Mouse (Mus musculus): ENCODE measurements around the gene Gm17087. TPM values are rescaled to one million over a fixed set of nuclear protein-coding genes. Genes with fewer than 3 reads are reported as not detected.

Gm17087 gene
- total and polyA plus RNA-seq, 3 experiments = not detected

DNA sequence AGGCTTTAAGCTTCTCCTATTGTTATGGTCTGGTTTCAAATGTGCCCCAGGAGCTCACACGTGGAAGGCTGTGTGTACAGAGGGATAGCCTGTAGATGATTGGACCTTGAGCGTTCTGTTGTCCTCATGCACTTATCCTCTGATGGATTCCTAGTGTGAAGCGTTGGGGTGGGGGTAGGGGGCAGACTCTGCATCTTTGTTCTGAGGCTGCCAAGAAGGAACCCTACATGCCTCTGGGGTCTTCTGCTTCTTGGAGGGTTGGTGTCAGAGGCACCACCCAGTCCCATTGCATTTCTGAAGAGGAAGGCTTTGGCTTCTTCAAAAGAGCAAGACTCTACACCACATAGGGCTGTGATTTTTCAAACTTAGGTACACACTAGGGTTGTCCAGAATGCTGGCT is 13.1 kb downstream of the Gm17087 start:
- peaks cover 1% of the 10 kb centered on the region; the same call in 1 of the 2 replicates for H3K27me3 ChIP-seq (ENCODE audit: control insufficient read depth, insufficient read depth, low read length)
- no peak overlapping the region for H3K27ac ChIP-seq
- DNase-seq = no peak
- intact Hi-C loops (cut with DNase I) = no loop called here
- no peaks in the 10 kb centered on the region for H3K4me1 ChIP-seq (ENCODE audit: control insufficient read depth, insufficient read depth, low read length)
- no peak overlapping the region for H3K9ac ChIP-seq (ENCODE audit: low read depth, low read length)
- TF ChIP-seq EP300 (IDR thresholded peaks at IDR 0.05; ENCODE audit: insufficient read depth, low read depth, low read length) = no peak
- no peak for TF ChIP-seq POLR2A (IDR thresholded peaks at IDR 0.05; ENCODE audit: insufficient read depth, low read depth, low read length)
- no peak for TF ChIP-seq CTCF (IDR thresholded peaks at IDR 0.05)
- WGBS = 79% methylated on average over 3 of the region's 3 CpGs
- H3K36me3 ChIP-seq (ENCODE audit: control insufficient read depth, insufficient read depth, low read length) = no peaks in the 10 kb centered on the region
- no peak overlapping the region for H3K4me3 ChIP-seq
- H3K79me2 ChIP-seq (replicated peaks; ENCODE audit: control insufficient read depth, insufficient read depth, low read length) = no peaks in the 10 kb centered on the region

DNA sequence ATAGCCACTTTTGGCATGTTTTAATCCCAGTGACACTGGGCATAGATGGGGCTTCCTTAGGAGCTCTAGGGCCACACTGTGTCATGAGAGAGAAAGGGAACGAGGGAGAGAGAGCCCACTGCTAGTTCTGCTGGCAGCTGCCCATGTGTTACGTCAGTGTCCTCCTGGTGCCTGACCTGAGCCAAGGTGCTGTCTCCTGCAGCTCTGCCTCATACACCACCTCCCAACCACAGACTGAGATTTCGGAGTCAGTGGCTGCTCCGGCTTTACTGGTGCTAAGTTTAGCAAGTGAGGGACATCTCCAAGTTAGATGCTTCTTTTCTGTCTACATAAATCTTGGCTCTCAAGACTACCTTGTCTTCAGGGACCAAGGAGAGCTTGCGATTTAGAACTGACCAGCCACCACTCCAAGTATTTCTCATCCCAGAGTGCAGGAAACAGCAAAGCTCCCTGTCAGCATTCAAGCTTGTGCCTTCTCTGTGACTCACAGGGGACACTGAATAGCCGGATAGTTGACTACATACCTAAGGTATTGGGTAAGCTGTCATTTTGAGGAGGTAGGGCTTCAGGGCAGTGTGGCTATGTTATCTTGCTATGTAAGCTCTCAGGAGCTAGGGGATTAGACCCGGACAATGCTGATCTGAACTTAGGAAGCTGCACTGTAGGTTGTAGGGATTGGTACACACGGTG is 14.3 kb downstream of the Gm17087 start:
- 19% methylated on average over 8 of the region's 8 CpGs for WGBS

DNA sequence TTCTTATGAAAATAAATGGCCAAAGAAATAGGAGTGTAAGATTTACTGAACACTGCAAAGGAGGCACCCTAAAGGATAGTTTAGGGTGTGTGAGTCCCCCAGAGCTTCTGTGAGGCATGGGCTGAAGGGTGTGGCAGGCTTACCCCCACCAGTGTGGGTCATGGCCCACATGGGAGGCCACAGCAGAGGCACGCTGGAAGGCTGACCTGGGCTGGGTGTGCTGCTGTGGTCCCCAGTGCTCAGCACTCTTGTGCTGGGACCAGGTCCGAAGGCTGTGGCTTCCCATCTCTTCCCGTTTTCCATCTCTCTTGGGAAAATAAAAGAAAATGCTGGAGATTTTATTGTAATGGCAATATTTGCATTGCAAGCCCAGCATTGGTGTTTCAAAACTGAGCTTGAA is 15.1 kb downstream of the Gm17087 start:
- Histone ChIP-seq H3K79me2 (replicated peaks; ENCODE audit: control insufficient read depth, insufficient read depth, low read length) (no peaks in the 10 kb centered on the region), H3K36me3 (ENCODE audit: control insufficient read depth, insufficient read depth, low read length) (no peaks in the 10 kb centered on the region), H3K9ac (ENCODE audit: low read depth, low read length) (no peak overlapping the region), H3K27me3 (ENCODE audit: control insufficient read depth, insufficient read depth, low read length) (peaks cover 1% of the 10 kb centered on the region; the same call in 1 of the 2 replicates), H3K27ac (no peak overlapping the region), H3K4me3 (no peak overlapping the region), H3K4me1 (ENCODE audit: control insufficient read depth, insufficient read depth, low read length) (no peaks in the 10 kb centered on the region)
- TF ChIP-seq CTCF (IDR thresholded peaks at IDR 0.05) (no peak), POLR2A (IDR thresholded peaks at IDR 0.05; ENCODE audit: insufficient read depth, low read depth, low read length) (no peak), EP300 (IDR thresholded peaks at IDR 0.05; ENCODE audit: insufficient read depth, low read depth, low read length) (no peak)
- no peak for DNase-seq
- intact Hi-C loops (cut with DNase I) = no loop called here
- WGBS = 58% methylated on average over 3 of the region's 3 CpGs

More for the DNA sequence above, 14.3 kb downstream of the Gm17087 start:
- H3K4me3 ChIP-seq = no peak overlapping the region
- intact Hi-C loops (cut with DNase I) = no loop called here
- no peak overlapping the region for H3K27ac ChIP-seq
- H3K27me3 ChIP-seq (ENCODE audit: control insufficient read depth, insufficient read depth, low read length) = peaks cover 1% of the 10 kb centered on the region; the same call in 1 of the 2 replicates
- TF ChIP-seq EP300 (IDR thresholded peaks at IDR 0.05; ENCODE audit: insufficient read depth, low read depth, low read length) (no peak), CTCF (IDR thresholded peaks at IDR 0.05) (no peak), POLR2A (IDR thresholded peaks at IDR 0.05; ENCODE audit: insufficient read depth, low read depth, low read length) (no peak)
- H3K79me2 ChIP-seq (replicated peaks; ENCODE audit: control insufficient read depth, insufficient read depth, low read length) = no peaks in the 10 kb centered on the region
- H3K9ac ChIP-seq (ENCODE audit: low read depth, low read length) = no peak overlapping the region
- no peaks in the 10 kb centered on the region for H3K4me1 ChIP-seq (ENCODE audit: control insufficient read depth, insufficient read depth, low read length)
- H3K36me3 ChIP-seq (ENCODE audit: control insufficient read depth, insufficient read depth, low read length) = no peaks in the 10 kb centered on the region
- DNase-seq = peak in 1 of 2 experiments; percentile 12

DNA sequence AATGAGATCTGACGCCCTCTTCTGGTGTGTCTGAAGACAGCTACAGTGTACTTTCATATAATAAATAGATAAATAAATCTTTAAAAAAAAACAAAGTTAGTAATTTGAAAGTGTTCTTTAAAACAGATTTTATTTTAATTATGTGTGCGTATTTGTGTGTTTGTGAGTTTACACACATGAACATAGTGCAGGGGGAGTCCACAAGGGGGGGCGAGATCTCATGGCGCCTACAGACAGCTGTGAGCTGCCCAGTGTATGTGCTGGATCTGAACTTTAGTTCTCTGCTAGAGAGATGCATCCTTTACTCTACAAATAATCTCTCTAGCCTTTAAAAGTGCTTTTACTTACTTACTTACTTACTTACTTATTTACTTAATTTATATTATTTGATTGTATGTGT is 18.0 kb downstream of the Gm17087 start:
- DNase-seq = no peak
- 79% methylated on average over 4 of the region's 4 CpGs for WGBS
- Histone ChIP-seq H3K27ac (no peak overlapping the region), H3K79me2 (replicated peaks; ENCODE audit: control insufficient read depth, insufficient read depth, low read length) (no peaks in the 10 kb centered on the region), H3K4me1 (ENCODE audit: control insufficient read depth, insufficient read depth, low read length) (no peaks in the 10 kb centered on the region), H3K4me3 (no peak overlapping the region), H3K36me3 (ENCODE audit: control insufficient read depth, insufficient read depth, low read length) (no peaks in the 10 kb centered on the region), H3K9ac (ENCODE audit: low read depth, low read length) (no peak overlapping the region), H3K27me3 (ENCODE audit: control insufficient read depth, insufficient read depth, low read length) (peaks cover 1% of the 10 kb centered on the region; the same call in 1 of the 2 replicates)
- intact Hi-C loops (cut with DNase I) = no loop called here
- TF ChIP-seq CTCF (IDR thresholded peaks at IDR 0.05) (peak; percentile 33), EP300 (IDR thresholded peaks at IDR 0.05; ENCODE audit: insufficient read depth, low read depth, low read length) (no peak)

DNA sequence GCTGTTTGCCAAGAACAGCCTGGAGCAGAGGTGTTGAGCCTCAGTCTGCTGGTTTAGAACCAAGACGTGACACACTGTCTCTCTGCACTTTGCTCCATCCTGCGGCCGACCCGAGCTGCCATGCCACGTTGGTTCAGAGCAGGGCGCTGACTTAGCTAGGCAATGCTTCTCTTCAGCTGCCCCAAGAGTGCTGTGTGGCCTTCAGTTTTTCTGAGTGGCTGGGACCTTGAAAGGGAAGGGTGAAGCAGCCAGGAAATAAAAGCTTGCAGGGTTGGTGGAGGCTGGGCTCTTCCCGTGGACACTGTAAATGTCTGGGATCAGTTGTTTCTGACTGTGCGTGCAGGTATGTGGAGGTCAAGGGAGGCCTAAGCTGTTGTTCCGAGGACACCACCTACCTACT is 20.4 kb downstream of the Gm17087 start:
- intact Hi-C loops (cut with DNase I) = no loop called here
- 79% methylated on average over 9 of the region's 9 CpGs for WGBS
- no peaks in the 10 kb centered on the region for H3K79me2 ChIP-seq (replicated peaks; ENCODE audit: control insufficient read depth, insufficient read depth, low read length)
- H3K36me3 ChIP-seq (ENCODE audit: control insufficient read depth, insufficient read depth, low read length) = no peaks in the 10 kb centered on the region
- no peak overlapping the region for H3K9ac ChIP-seq (ENCODE audit: low read depth, low read length)
- no peak overlapping the region for H3K27ac ChIP-seq
- no peak for TF ChIP-seq POLR2A (IDR thresholded peaks at IDR 0.05; ENCODE audit: insufficient read depth, low read depth, low read length)
- no peak for TF ChIP-seq EP300 (IDR thresholded peaks at IDR 0.05; ENCODE audit: insufficient read depth, low read depth, low read length)
- no peak for TF ChIP-seq CTCF (IDR thresholded peaks at IDR 0.05)
- H3K4me1 ChIP-seq (ENCODE audit: control insufficient read depth, insufficient read depth, low read length) = no peaks in the 10 kb centered on the region
- peaks cover 1% of the 10 kb centered on the region; the same call in 1 of the 2 replicates for H3K27me3 ChIP-seq (ENCODE audit: control insufficient read depth, insufficient read depth, low read length)
- no peak overlapping the region for H3K4me3 ChIP-seq
- no peak for DNase-seq

DNA sequence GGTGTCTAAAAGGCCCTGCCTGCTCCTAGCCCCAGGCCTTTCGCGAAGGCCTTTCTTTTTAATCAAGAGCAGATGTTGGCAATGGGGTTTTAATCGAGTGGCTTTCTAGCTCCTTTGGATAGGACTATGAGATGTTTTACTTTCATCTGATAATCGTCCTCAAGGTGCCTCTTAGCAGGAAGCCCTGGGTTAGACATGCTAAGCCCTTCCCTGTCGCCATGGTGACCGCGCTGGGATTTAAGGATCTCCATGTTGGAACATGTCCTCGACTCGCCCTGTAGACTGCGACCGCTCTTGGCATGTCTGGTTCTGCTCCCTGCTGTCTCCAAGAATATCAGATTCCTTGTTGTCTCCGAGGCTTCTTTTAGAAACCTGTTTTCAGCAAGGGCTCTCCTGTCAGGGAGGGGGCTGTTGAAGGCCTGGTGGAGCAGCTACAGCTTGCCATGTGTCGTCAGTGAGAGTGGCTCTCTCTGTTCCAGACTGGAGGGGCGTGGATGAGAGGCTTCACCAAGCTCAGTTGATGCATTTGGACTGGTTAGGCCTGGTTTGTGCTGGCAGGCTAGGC is 24.7 kb downstream of the Gm17087 start:
- no peak overlapping the region for H3K9ac ChIP-seq (ENCODE audit: low read depth, low read length)
- H3K27ac ChIP-seq = no peak overlapping the region
- H3K79me2 ChIP-seq (replicated peaks; ENCODE audit: control insufficient read depth, insufficient read depth, low read length) = no peaks in the 10 kb centered on the region
- H3K36me3 ChIP-seq (ENCODE audit: control insufficient read depth, insufficient read depth, low read length) = no peaks in the 10 kb centered on the region
- H3K27me3 ChIP-seq (ENCODE audit: control insufficient read depth, insufficient read depth, low read length) = no peaks in the 10 kb centered on the region
- 81% methylated on average over 14 of the region's 14 CpGs for WGBS
- intact Hi-C loops (cut with DNase I) = no loop called here
- no peak for DNase-seq
- no peak for TF ChIP-seq POLR2A (IDR thresholded peaks at IDR 0.05; ENCODE audit: insufficient read depth, low read depth, low read length)
- no peak for TF ChIP-seq CTCF (IDR thresholded peaks at IDR 0.05)
- TF ChIP-seq EP300 (IDR thresholded peaks at IDR 0.05; ENCODE audit: insufficient read depth, low read depth, low read length) = no peak
- H3K4me1 ChIP-seq (ENCODE audit: control insufficient read depth, insufficient read depth, low read length) = no peaks in the 10 kb centered on the region
- H3K4me3 ChIP-seq = no peak overlapping the region

All from heart, adult 2 months (tissue).